Mouse (Mus musculus) lung, adult 2 months (tissue): ENCODE results near the gene Nemf.

Experiments used
- CTCF ChIP-seq: fragments of 200-500 bp; IDR thresholded peaks from 2 replicates; pipeline ENCODE4 v1.5.1; 2011; ENCODE audit warnings: mild to moderate bottlenecking, low read length, control low read depth; ENCODE audit not compliant: insufficient read depth
- POLR2A ChIP-seq: fragments of 200-500 bp; IDR thresholded peaks from 2 replicates; pipeline ENCODE4 v1.6.1; 2011; ENCODE audit warnings: low read depth, mild to moderate bottlenecking, control low read depth, low read length, borderline replicate concordance; ENCODE audit errors: extremely low read depth

GRCm38 (mm10) chr12:69376132-69376531 is 19.2 kb upstream of the Nemf start:
- TF ChIP-seq POLR2A, result no peak
- no peak for TF ChIP-seq CTCF
